Mouse (Mus musculus) neural tube, embryonic 13.5 days (tissue): ENCODE results near the gene Acot9. TPM values are rescaled to one million over a fixed set of nuclear protein-coding genes. Genes with fewer than 3 reads are reported as not detected.

Source experiments
- ATAC-seq: fragments of 200-750 bp; cut with Nextera tagmentation; 2 replicates; pipeline ENCODE4 v1.8.0; 2017; ENCODE audit warnings: low read depth, mild to moderate bottlenecking, moderate TSS enrichment, moderate library complexity
- H3K27ac ChIP-seq: fragments of 300-500 bp; sonication (generic); replicated peaks from 2 replicates; pipeline ENCODE4 v1.5.1; 2015; ENCODE audit warnings: moderate library complexity, mild to moderate bottlenecking, inconsistent platforms
- H3K27me3 ChIP-seq: fragments of 300-500 bp; sonication (generic); 2 replicates; pipeline ENCODE4 v1.6.1; 2015; ENCODE audit warnings: mild to moderate bottlenecking, inconsistent platforms
- H3K36me3 ChIP-seq: fragments of 300-500 bp; sonication (generic); 2 replicates; pipeline ENCODE4 v1.6.1; 2015; ENCODE audit warnings: mild to moderate bottlenecking, inconsistent platforms
- H3K4me1 ChIP-seq: fragments of 300-500 bp; sonication (generic); replicated peaks from 2 replicates; pipeline ENCODE4 v1.6.1; 2015; ENCODE audit warnings: inconsistent platforms
- H3K4me2 ChIP-seq: fragments of 300-500 bp; sonication (generic); 2 replicates; pipeline ENCODE4 v1.6.1; 2015; ENCODE audit warnings: inconsistent platforms, mild to moderate bottlenecking, moderate library complexity
- H3K4me3 ChIP-seq: fragments of 300-500 bp; sonication (generic); 2 replicates; pipeline ENCODE4 v1.5.1; 2015; ENCODE audit warnings: mild to moderate bottlenecking, inconsistent platforms
- H3K9ac ChIP-seq: fragments of 300-500 bp; sonication (generic); 2 replicates; pipeline ENCODE4 v1.6.1; 2015; ENCODE audit warnings: moderate library complexity, mild to moderate bottlenecking, inconsistent platforms
- H3K9me3 ChIP-seq: fragments of 300-500 bp; sonication (generic); 2 replicates; pipeline ENCODE4 v1.6.1; 2016; ENCODE audit warnings: inconsistent platforms
- WGBS: fragments of 180-500 bp; shearing (Covaris S2); methylation state at CpG from one replicate; pipeline ENCODE4 v1.1.7; 2015; 5-methylcytosine and 5-hydroxymethylcytosine counted together
- polyA plus RNA-seq: library from polyadenylated mRNA; unstranded; fragments of >200 nt; fragmentation: Nextera tagmentation; extraction: Ambion mirVana; gene quantifications from 2 replicates; pipeline ENCODE4 v1.2.1, GENCODE M21; 2015

The Acot9 gene
- polyA plus RNA-seq, 1 experiment from 2014 or later: 46.0 TPM

GRCm38 (mm10) chrX:155337567-155337904 lies 75.3 kb downstream of the Acot9 start:
- no peaks in the 10 kb centered on the region for H3K27me3 ChIP-seq
- H3K27ac ChIP-seq: no peak overlapping the region
- WGBS: 24% methylated on average over 7 of the region's 7 CpGs
- no peak for ATAC-seq
- H3K9me3 ChIP-seq: no peaks in the 10 kb centered on the region
- peaks cover 6% of the 10 kb centered on the region; the same call in 1 of the 2 replicates for H3K4me1 ChIP-seq
- H3K9ac ChIP-seq: peak overlapping the region; percentile 70
- H3K4me2 ChIP-seq: peak overlapping the region; percentile 60
- H3K36me3 ChIP-seq: no peaks in the 10 kb centered on the region
- H3K4me3 ChIP-seq: peak overlapping the region; percentile 57

GRCm38 (mm10) chrX:155337905-155338721 lies 75.9 kb downstream of the Acot9 start:
- peak overlapping the region; percentile 70 for H3K9ac ChIP-seq
- H3K27me3 ChIP-seq: no peaks in the 10 kb centered on the region
- 17% methylated on average over 49 of the region's 49 CpGs for WGBS
- peaks cover 6% of the 10 kb centered on the region; the same call in 1 of the 2 replicates for H3K4me1 ChIP-seq
- H3K4me2 ChIP-seq: peak overlapping the region; percentile 60
- no peaks in the 10 kb centered on the region for H3K36me3 ChIP-seq
- no peaks in the 10 kb centered on the region for H3K9me3 ChIP-seq
- H3K4me3 ChIP-seq: peak overlapping the region; percentile 57
- ATAC-seq: peak; percentile 99
- peak overlapping the region; percentile 67; the same call in 1 of the 2 replicates for H3K27ac ChIP-seq

- Histone ChIP-seq H3K9ac (no peak within 1 kb of the TSS), H3K4me3 (no peak within 1 kb of the TSS)
Measured at GRCm38 (mm10) chrX:155340654-155341053, 78.4 kb downstream of the Acot9 start, which contains the start of gene Prdx4. TSS of gene Prdx4 (minus strand) at chrX:155340754.

GRCm38 (mm10) chrX:155346249-155346648 lies 84.0 kb downstream of the Acot9 start:
- Histone ChIP-seq H3K4me1 (no peaks in the 10 kb centered on the region), H3K27me3 (no peaks in the 10 kb centered on the region), H3K9ac (no peak overlapping the region), H3K4me2 (no peak overlapping the region), H3K27ac (no peak overlapping the region), H3K9me3 (no peaks in the 10 kb centered on the region), H3K4me3 (no peak overlapping the region), H3K36me3 (no peaks in the 10 kb centered on the region)
- ATAC-seq: no peak
- 89% methylated on average over 2 of the region's 2 CpGs for WGBS

More at GRCm38 (mm10) chrX:155340654-155341053, 78.4 kb downstream of the Acot9 start, which contains the start of gene Prdx4:
- Histone ChIP-seq H3K9me3 (no peaks in the 10 kb centered on the region), H3K36me3 (no peaks in the 10 kb centered on the region), H3K27ac (no peak within 1 kb of the TSS), H3K4me1 (peaks cover 6% of the 10 kb centered on the region; the same call in 1 of the 2 replicates), H3K27me3 (no peaks in the 10 kb centered on the region), H3K4me2 (no peak within 1 kb of the TSS)
- no peak for ATAC-seq

Other genes with a start within 250 kb of the Acot9 start
- not detected in 2 replicates for gene Magea5, start 199.3 kb upstream of the Acot9 start, polyA plus RNA-seq
- not detected in 2 replicates for gene Magea1, start 172.7 kb upstream of the Acot9 start, polyA plus RNA-seq
- gene Magea2, start 168.8 kb upstream of the Acot9 start, polyA plus RNA-seq: not detected in 2 replicates
- not detected in 2 replicates for gene Cldn34b2, start 134.0 kb upstream of the Acot9 start, polyA plus RNA-seq
- gene Sat1, start 46.0 kb upstream of the Acot9 start, polyA plus RNA-seq: 79.9 and 92.8 TPM in 2 replicates
- gene Prdx4, start 78.3 kb downstream of the Acot9 start, polyA plus RNA-seq: 109 and 120 TPM in 2 replicates